Mouse (Mus musculus) adrenal gland, adult 10 weeks (tissue): ENCODE results near the gene Gm17728. TPM values are rescaled to one million over a fixed set of nuclear protein-coding genes. Genes with fewer than 3 reads are reported as not detected.

ENCODE experiments used
- polyA plus RNA-seq: library from polyadenylated mRNA; stranded (reverse); fragments of 350-450 nt; fragmentation: Illumina TruSeq; extraction: RNeasy Lipid Tissue Mini Kit (QIAGEN cat#74804); gene quantifications from one replicate; pipeline ENCODE4 v1.2.3, GENCODE M21; 2014; ENCODE audit warnings: low read depth, low replicate concordance

Gene Gm17728
- not detected for polyA plus RNA-seq

GRCm38 (mm10) chr17:9421760-9422159 is at the start of gene Gm17728:
Gene Gm17728, plus strand, starts transcription at chr17:9422060.

Other genes starting within 250 kb of the Gm17728 start
- not detected for gene Pabpc6, start 247.7 kb downstream of the Gm17728 start, polyA plus RNA-seq